ENCODE assay signal across 8 mouse cellular contexts in the genomic region with DNA sequence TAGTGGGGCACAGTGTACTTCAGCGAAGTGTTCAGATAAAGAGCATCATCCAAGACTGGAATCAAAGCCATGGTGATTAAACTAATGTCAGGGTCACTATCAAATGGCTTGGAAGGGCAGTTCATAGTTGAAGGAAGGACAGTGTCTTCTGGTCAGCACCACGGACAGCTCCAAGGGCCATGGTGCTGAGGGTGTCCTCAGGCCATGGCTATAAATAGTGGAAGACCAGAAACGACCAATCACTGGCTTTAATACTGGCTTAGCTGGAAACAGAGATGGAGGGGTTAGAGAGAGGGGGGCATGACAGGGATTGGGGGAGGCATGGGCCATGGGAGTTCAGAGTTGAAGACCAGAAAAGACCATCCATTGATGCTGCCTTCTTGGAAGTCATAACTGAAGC.
DNase-seq lines count a peak whose midpoint lies in the region; ATAC-seq and TF ChIP-seq lines count a peak whose summit lies in the region.

No protein-coding gene starts in this region.

- H3K27ac ChIP-seq in midbrain, embryonic 10.5 days (replicated peaks) = no peak overlapping the region
- H3K27ac ChIP-seq in midbrain, embryonic 15.5 days = no peak overlapping the region
- no peak overlapping the region for H3K27ac ChIP-seq in lung, postnatal 0 days (ENCODE audit: low read length)

- TF ChIP-seq EP300 in lung, postnatal 0 days (IDR thresholded peaks at IDR 0.05) = no peak

- peaks cover 50% of the 10 kb centered on the region for H3K4me1 ChIP-seq in midbrain, embryonic 10.5 days
- peaks cover 21% of the 10 kb centered on the region for H3K4me1 ChIP-seq in midbrain, embryonic 15.5 days
- no peaks in the 10 kb centered on the region for H3K4me1 ChIP-seq in lung, postnatal 0 days (ENCODE audit: insufficient read depth, low read depth, low read length)

- H3K9me3 ChIP-seq in midbrain, embryonic 10.5 days (replicated peaks) = no peaks in the 10 kb centered on the region
- no peaks in the 10 kb centered on the region for H3K9me3 ChIP-seq in midbrain, embryonic 15.5 days
- no peaks in the 10 kb centered on the region for H3K9me3 ChIP-seq in lung, postnatal 0 days (ENCODE audit: low read length)

- WGBS in midbrain, embryonic 10.5 days = 15% methylated on average over 3 of the region's 3 CpGs
- 23% methylated on average over 3 of the region's 3 CpGs for WGBS in midbrain, embryonic 15.5 days
- 18% methylated on average over 3 of the region's 3 CpGs for WGBS in lung, postnatal 0 days

- H3K27me3 ChIP-seq in midbrain, embryonic 10.5 days (ENCODE audit: low read depth, poor library complexity, severe bottlenecking) = peaks cover 2% of the 10 kb centered on the region; the same call in 1 of the 2 replicates
- no peaks in the 10 kb centered on the region for H3K27me3 ChIP-seq in midbrain, embryonic 15.5 days (replicated peaks)
- H3K27me3 ChIP-seq in lung, postnatal 0 days (replicated peaks; ENCODE audit: insufficient read depth, low read length) = no peaks in the 10 kb centered on the region

- no peak overlapping the region for H3K4me2 ChIP-seq in midbrain, embryonic 15.5 days
- no peak overlapping the region for H3K4me2 ChIP-seq in lung, postnatal 0 days (replicated peaks; ENCODE audit: low read depth, low read length)

- no peak for ATAC-seq in midbrain, embryonic 15.5 days (replicated peaks)
- ATAC-seq in lung, postnatal 0 days = peak; percentile 62
- ATAC-seq in monocyte, adult 5-6 weeks (replicated peaks; ENCODE audit: insufficient number of reproducible peaks, low FRiP score, low TSS enrichment, poor library complexity, severe bottlenecking) = no peak

- H3K36me3 ChIP-seq in midbrain, embryonic 10.5 days = no peaks in the 10 kb centered on the region
- H3K36me3 ChIP-seq in midbrain, embryonic 15.5 days (replicated peaks) = no peaks in the 10 kb centered on the region
- H3K36me3 ChIP-seq in lung, postnatal 0 days (ENCODE audit: insufficient read depth, low read length) = no peaks in the 10 kb centered on the region

- no peak overlapping the region for H3K4me3 ChIP-seq in midbrain, embryonic 10.5 days
- no peak overlapping the region for H3K4me3 ChIP-seq in midbrain, embryonic 15.5 days
- no peak overlapping the region for H3K4me3 ChIP-seq in lung, postnatal 0 days (ENCODE audit: low read depth, low read length)

- peak; percentile 66 for DNase-seq in midbrain, embryonic 10.5 days (ENCODE audit: low spot score)
- DNase-seq in c-Kit-positive CD71-positive TER-119-positive erythroid progenitor cells, embryonic 14.5 days (ENCODE audit: low spot score) = peak; percentile 24
- DNase-seq in induced T-regulatory cell, adult 2 months (ENCODE audit: low read depth) = peak; percentile 45
- DNase-seq in lung, postnatal 0 days (ENCODE audit: low spot score) = peak; percentile 65
- DNase-seq in frontal cortex, postnatal 10 days (ENCODE audit: low spot score in 2 of 2) = no peak
- DNase-seq in right cerebral cortex, postnatal 14 days = no peak

- no peak for TF ChIP-seq CTCF in lung, postnatal 0 days (IDR thresholded peaks at IDR 0.05)

- H3K9ac ChIP-seq in midbrain, embryonic 15.5 days = no peak overlapping the region
- H3K9ac ChIP-seq in lung, postnatal 0 days (replicated peaks; ENCODE audit: low read depth) = no peak overlapping the region

Comparison
In these comparisons a context has a peak if more than half of its experiments do, and no peak if none do; other contexts are left out.
1. DNase-seq: peak in midbrain, embryonic 10.5 days (single experiment), c-Kit-positive CD71-positive TER-119-positive erythroid progenitor cells, embryonic 14.5 days (single experiment), induced T-regulatory cell, adult 2 months (single experiment) and lung, postnatal 0 days (single experiment); none in frontal cortex, postnatal 10 days (0 of 2) and right cerebral cortex, postnatal 14 days (single experiment).